7 mouse cellular contexts compared by ENCODE assay signal in genomic region chr17:34897373-34898159, GRCm38 (mm10). TPM values are rescaled to one million over a fixed set of nuclear protein-coding genes. Genes with fewer than 3 reads are reported as not detected.
DNase-seq lines count a peak whose midpoint lies in the region; ATAC-seq and TF ChIP-seq lines count a peak whose summit lies in the region.

No protein-coding gene starts in this region.

- peak overlapping the region; percentile 98 for H3K4me2 ChIP-seq in forebrain, embryonic 11.5 days (ENCODE audit: low read depth, low read length, severe bottlenecking)
- H3K4me2 ChIP-seq in intestine, embryonic 14.5 days (ENCODE audit: low read length): peak overlapping the region; percentile 83
- H3K4me2 ChIP-seq in liver, embryonic 11.5 days: peak overlapping the region; percentile 97
- peak overlapping the region; percentile 98 for H3K4me2 ChIP-seq in neural tube, embryonic 12.5 days (replicated peaks)

- ATAC-seq in forebrain, embryonic 11.5 days (replicated peaks; ENCODE audit: low FRiP score): no peak
- no peak for ATAC-seq in intestine, embryonic 14.5 days (replicated peaks; ENCODE audit: low FRiP score, low TSS enrichment, low read depth)
- ATAC-seq in liver, embryonic 11.5 days (replicated peaks; ENCODE audit: low FRiP score): no peak
- no peak for ATAC-seq in neural tube, embryonic 12.5 days (ENCODE audit: low FRiP score, low read depth)

- no peak for TF ChIP-seq POLR2A in ES-Bruce4 (IDR thresholded peaks at IDR 0.05; ENCODE audit: insufficient read depth, low read length)
- no peak for TF ChIP-seq POLR2A in bone marrow macrophage, adult 2 months (IDR thresholded peaks at IDR 0.05; ENCODE audit: borderline replicate concordance, low read depth, low read length)

- peak overlapping the region; percentile 94 for H3K9ac ChIP-seq in ES-Bruce4 (ENCODE audit: low read depth, poor library complexity, severe bottlenecking)
- H3K9ac ChIP-seq in forebrain, embryonic 11.5 days (ENCODE audit: low read length): peak overlapping the region; percentile 98
- peak overlapping the region; percentile 92 for H3K9ac ChIP-seq in intestine, embryonic 14.5 days (ENCODE audit: low read length)
- peak overlapping the region; percentile 94 for H3K9ac ChIP-seq in liver, embryonic 11.5 days (ENCODE audit: low read depth, low read length)
- H3K9ac ChIP-seq in neural tube, embryonic 12.5 days: peak overlapping the region; percentile 89

- peak overlapping the region; percentile 96 for H3K4me3 ChIP-seq in ES-Bruce4 (ENCODE audit: low read depth, low read length)
- H3K4me3 ChIP-seq in bone marrow macrophage, adult 2 months (ENCODE audit: insufficient read depth, low read length): peak overlapping the region; percentile 91
- H3K4me3 ChIP-seq in forebrain, embryonic 11.5 days (ENCODE audit: low read depth, low read length): peak overlapping the region; percentile 94
- peak overlapping the region; percentile 95 for H3K4me3 ChIP-seq in intestine, embryonic 14.5 days (ENCODE audit: low read depth, low read length)
- H3K4me3 ChIP-seq in liver, embryonic 11.5 days (ENCODE audit: low read depth, low read length): peak overlapping the region; percentile 96
- H3K4me3 ChIP-seq in neural tube, embryonic 12.5 days: peak overlapping the region; percentile 98

- TF ChIP-seq EP300 in ES-Bruce4 (IDR thresholded peaks at IDR 0.05; ENCODE audit: insufficient read depth, low read depth, low read length): no peak

- H3K9me3 ChIP-seq in ES-Bruce4 (replicated peaks; ENCODE audit: control insufficient read depth, insufficient read depth, low read length, poor library complexity, severe bottlenecking): no peaks in the 10 kb centered on the region
- H3K9me3 ChIP-seq in forebrain, embryonic 11.5 days (ENCODE audit: control insufficient read depth, low read length): no peaks in the 10 kb centered on the region
- H3K9me3 ChIP-seq in intestine, embryonic 14.5 days (ENCODE audit: control insufficient read depth, low read length): no peaks in the 10 kb centered on the region
- H3K9me3 ChIP-seq in liver, embryonic 11.5 days (ENCODE audit: control insufficient read depth, low read length): peaks cover 4% of the 10 kb centered on the region; the same call in 1 of the 2 replicates
- no peaks in the 10 kb centered on the region for H3K9me3 ChIP-seq in neural tube, embryonic 12.5 days

- H3K4me1 ChIP-seq in ES-Bruce4 (ENCODE audit: control insufficient read depth, insufficient read depth, low read length): peaks cover 2% of the 10 kb centered on the region
- peaks cover 16% of the 10 kb centered on the region for H3K4me1 ChIP-seq in bone marrow macrophage, adult 2 months (ENCODE audit: control insufficient read depth, insufficient read depth, low read length)
- H3K4me1 ChIP-seq in forebrain, embryonic 11.5 days (replicated peaks; ENCODE audit: control insufficient read depth, insufficient read depth, low read length): peaks cover 12% of the 10 kb centered on the region
- peaks cover 20% of the 10 kb centered on the region for H3K4me1 ChIP-seq in intestine, embryonic 14.5 days (replicated peaks; ENCODE audit: control insufficient read depth, insufficient read depth, low read length)
- H3K4me1 ChIP-seq in liver, embryonic 11.5 days (replicated peaks; ENCODE audit: control insufficient read depth, insufficient read depth, low read length): peaks cover 33% of the 10 kb centered on the region
- peaks cover 41% of the 10 kb centered on the region for H3K4me1 ChIP-seq in neural tube, embryonic 12.5 days

- H3K36me3 ChIP-seq in ES-Bruce4 (ENCODE audit: control insufficient read depth, insufficient read depth, low read length, poor library complexity, severe bottlenecking): no peaks in the 10 kb centered on the region
- H3K36me3 ChIP-seq in forebrain, embryonic 11.5 days (ENCODE audit: control insufficient read depth, insufficient read depth, low read length): peaks cover 4% of the 10 kb centered on the region; the same call in 1 of the 2 replicates
- peaks cover 18% of the 10 kb centered on the region for H3K36me3 ChIP-seq in intestine, embryonic 14.5 days (ENCODE audit: control insufficient read depth, insufficient read depth, low read length)
- peaks cover 9% of the 10 kb centered on the region for H3K36me3 ChIP-seq in liver, embryonic 11.5 days (ENCODE audit: control insufficient read depth, insufficient read depth, low read length)
- H3K36me3 ChIP-seq in neural tube, embryonic 12.5 days: peaks cover 17% of the 10 kb centered on the region

- no peak for DNase-seq in forebrain, embryonic 11.5 days (ENCODE audit: low spot score)
- DNase-seq in intestine, embryonic 14.5 days (ENCODE audit: low spot score): peak; percentile 77
- DNase-seq in liver, embryonic 11.5 days (ENCODE audit: low spot score): peak; percentile 66
- DNase-seq in Muller cell, postnatal 12 days (ENCODE audit: inconsistent ontology term): no peak

- peak overlapping the region; percentile 7 for H3K27ac ChIP-seq in ES-Bruce4 (ENCODE audit: insufficient read depth, low read length)
- peak overlapping the region; percentile 94 for H3K27ac ChIP-seq in bone marrow macrophage, adult 2 months (ENCODE audit: insufficient read depth, low read depth, low read length)
- peak overlapping the region; percentile 94 for H3K27ac ChIP-seq in forebrain, embryonic 11.5 days (ENCODE audit: low read depth, low read length)
- peak overlapping the region; percentile 93 for H3K27ac ChIP-seq in intestine, embryonic 14.5 days (ENCODE audit: low read depth)
- H3K27ac ChIP-seq in liver, embryonic 11.5 days (ENCODE audit: low read depth, low read length): peak overlapping the region; percentile 97
- peak overlapping the region; percentile 79; the same call in 1 of the 2 replicates for H3K27ac ChIP-seq in neural tube, embryonic 12.5 days

- 26% methylated on average over 10 of the region's 10 CpGs for WGBS in forebrain, embryonic 11.5 days
- 13% methylated on average over 10 of the region's 10 CpGs for WGBS in intestine, embryonic 14.5 days
- 12% methylated on average over 10 of the region's 10 CpGs for WGBS in liver, embryonic 11.5 days
- WGBS in neural tube, embryonic 12.5 days: 22% methylated on average over 10 of the region's 10 CpGs

- no peaks in the 10 kb centered on the region for H3K27me3 ChIP-seq in ES-Bruce4 (ENCODE audit: control insufficient read depth, insufficient read depth, low read length, poor library complexity, severe bottlenecking)
- no peaks in the 10 kb centered on the region for H3K27me3 ChIP-seq in forebrain, embryonic 11.5 days (ENCODE audit: control insufficient read depth, insufficient read depth, low read length)
- no peaks in the 10 kb centered on the region for H3K27me3 ChIP-seq in intestine, embryonic 14.5 days (replicated peaks; ENCODE audit: control insufficient read depth, insufficient read depth, low read length)
- no peaks in the 10 kb centered on the region for H3K27me3 ChIP-seq in liver, embryonic 11.5 days (replicated peaks; ENCODE audit: control insufficient read depth, insufficient read depth, low read length)
- no peaks in the 10 kb centered on the region for H3K27me3 ChIP-seq in neural tube, embryonic 12.5 days (replicated peaks)

- no peak for TF ChIP-seq CTCF in ES-Bruce4 (IDR thresholded peaks at IDR 0.05; ENCODE audit: low read depth, low read length)
- no peak for TF ChIP-seq CTCF in bone marrow macrophage, adult 2 months (IDR thresholded peaks at IDR 0.05; ENCODE audit: low read depth, low read length)

RNA-seq across cellular contexts. Expression of gene C2, which starts 0.5 kb away (rescaled TPM):
- 9.9 and 10.8 TPM in 2 replicates for polyA plus RNA-seq in ES-Bruce4 (2011; ENCODE audit: insufficient read depth, insufficient read length, low read depth, missing spikeins)
- not detected in 2 replicates for polyA plus RNA-seq in bone marrow macrophage, adult 2 months (2012; ENCODE audit: insufficient read depth, insufficient read length, missing spikeins)
- polyA plus RNA-seq in forebrain, embryonic 11.5 days (2014; fragmentation: Nextera tagmentation; extraction: Ambion mirVana): 1.1 and 1.7 TPM in 2 replicates
- polyA plus RNA-seq in intestine, embryonic 14.5 days (2014; fragmentation: Nextera tagmentation; extraction: Ambion mirVana): 6.8 and 7.5 TPM in 2 replicates
- 8.1 and 9.0 TPM in 2 replicates for polyA plus RNA-seq in liver, embryonic 11.5 days (2014; fragmentation: Nextera tagmentation; extraction: Ambion mirVana)
- 1.0 and 1.5 TPM in 2 replicates for polyA plus RNA-seq in neural tube, embryonic 12.5 days (2016; fragmentation: Nextera tagmentation; extraction: Ambion mirVana)

RNA-seq across cellular contexts. Expression of gene Ehmt2, which starts 0.7 kb away (rescaled TPM):
- 60.9 and 75.4 TPM in 2 replicates for polyA plus RNA-seq in ES-Bruce4 (2011; ENCODE audit: insufficient read depth, insufficient read length, low read depth, missing spikeins)
- polyA plus RNA-seq in bone marrow macrophage, adult 2 months (2012; ENCODE audit: insufficient read depth, insufficient read length, missing spikeins): 145 and 150 TPM in 2 replicates
- polyA plus RNA-seq in forebrain, embryonic 11.5 days (2014; fragmentation: Nextera tagmentation; extraction: Ambion mirVana): 90.4 and 96.8 TPM in 2 replicates
- polyA plus RNA-seq in intestine, embryonic 14.5 days (2014; fragmentation: Nextera tagmentation; extraction: Ambion mirVana): 73.4 and 75.2 TPM in 2 replicates
- polyA plus RNA-seq in liver, embryonic 11.5 days (2014; fragmentation: Nextera tagmentation; extraction: Ambion mirVana): 43.6 and 50.9 TPM in 2 replicates
- polyA plus RNA-seq in neural tube, embryonic 12.5 days (2016; fragmentation: Nextera tagmentation; extraction: Ambion mirVana): 113 and 117 TPM in 2 replicates

RNA-seq across cellular contexts. Expression of gene Gm20547, which starts 15.7 kb away (rescaled TPM):
- 0.41 TPM in 1 of 2 replicates, not detected in the other for polyA plus RNA-seq in ES-Bruce4 (2011; ENCODE audit: insufficient read depth, insufficient read length, low read depth, missing spikeins)
- 0.27 TPM in 1 of 2 replicates, not detected in the other for polyA plus RNA-seq in bone marrow macrophage, adult 2 months (2012; ENCODE audit: insufficient read depth, insufficient read length, missing spikeins)
- not detected in 2 replicates for polyA plus RNA-seq in forebrain, embryonic 11.5 days (2014; fragmentation: Nextera tagmentation; extraction: Ambion mirVana)
- not detected in 2 replicates for polyA plus RNA-seq in intestine, embryonic 14.5 days (2014; fragmentation: Nextera tagmentation; extraction: Ambion mirVana)
- 0.09 TPM in 1 of 2 replicates, not detected in the other for polyA plus RNA-seq in liver, embryonic 11.5 days (2014; fragmentation: Nextera tagmentation; extraction: Ambion mirVana)
- not detected in 2 replicates for polyA plus RNA-seq in neural tube, embryonic 12.5 days (2016; fragmentation: Nextera tagmentation; extraction: Ambion mirVana)

RNA-seq across cellular contexts. Expression of gene Slc44a4, which starts 16.7 kb away (rescaled TPM):
- polyA plus RNA-seq in ES-Bruce4 (2011; ENCODE audit: insufficient read depth, insufficient read length, low read depth, missing spikeins): 5.3 and 5.8 TPM in 2 replicates
- polyA plus RNA-seq in bone marrow macrophage, adult 2 months (2012; ENCODE audit: insufficient read depth, insufficient read length, missing spikeins): not detected in 2 replicates
- not detected in 2 replicates for polyA plus RNA-seq in forebrain, embryonic 11.5 days (2014; fragmentation: Nextera tagmentation; extraction: Ambion mirVana)
- 25.4 and 28.4 TPM in 2 replicates for polyA plus RNA-seq in intestine, embryonic 14.5 days (2014; fragmentation: Nextera tagmentation; extraction: Ambion mirVana)
- polyA plus RNA-seq in liver, embryonic 11.5 days (2014; fragmentation: Nextera tagmentation; extraction: Ambion mirVana): 0.97 and 1.3 TPM in 2 replicates
- not detected in 2 replicates for polyA plus RNA-seq in neural tube, embryonic 12.5 days (2016; fragmentation: Nextera tagmentation; extraction: Ambion mirVana)

RNA-seq across cellular contexts. Expression of gene Zbtb12, which starts 18.3 kb away (rescaled TPM):
- 22.8 and 24.7 TPM in 2 replicates for polyA plus RNA-seq in ES-Bruce4 (2011; ENCODE audit: insufficient read depth, insufficient read length, low read depth, missing spikeins)
- 4.0 and 4.6 TPM in 2 replicates for polyA plus RNA-seq in bone marrow macrophage, adult 2 months (2012; ENCODE audit: insufficient read depth, insufficient read length, missing spikeins)
- 2.1 and 2.8 TPM in 2 replicates for polyA plus RNA-seq in forebrain, embryonic 11.5 days (2014; fragmentation: Nextera tagmentation; extraction: Ambion mirVana)
- polyA plus RNA-seq in intestine, embryonic 14.5 days (2014; fragmentation: Nextera tagmentation; extraction: Ambion mirVana): 1.4 and 1.6 TPM in 2 replicates
- polyA plus RNA-seq in liver, embryonic 11.5 days (2014; fragmentation: Nextera tagmentation; extraction: Ambion mirVana): 0.45 and 0.86 TPM in 2 replicates
- 11.5 and 12.0 TPM in 2 replicates for polyA plus RNA-seq in neural tube, embryonic 12.5 days (2016; fragmentation: Nextera tagmentation; extraction: Ambion mirVana)

Comparison
In these comparisons a context has a peak if more than half of its experiments do, and no peak if none do; other contexts are left out.
1. H3K27ac ChIP-seq: peak in every context shown above with its lines; median percentile 97 in liver, embryonic 11.5 days; 94 in bone marrow macrophage, adult 2 months; 94 in forebrain, embryonic 11.5 days; 93 in intestine, embryonic 14.5 days; 79 in neural tube, embryonic 12.5 days; 7 in ES-Bruce4.
2. DNase-seq: peak in intestine, embryonic 14.5 days (single experiment) and liver, embryonic 11.5 days (single experiment); none in forebrain, embryonic 11.5 days (single experiment) and Muller cell, postnatal 12 days (single experiment).
3. Peak in every context shown above with its lines, with median percentiles within 50 percentile points of each other: H3K4me3 ChIP-seq, H3K9ac ChIP-seq and H3K4me2 ChIP-seq.